Mouse (Mus musculus) ES-Bruce4 (cell line): ENCODE measurements around the gene Cobll1.

ENCODE experiments used
- CTCF ChIP-seq: IDR thresholded peaks from one replicate; pipeline ENCODE4 v1.8.1; 2011; ENCODE audit warnings: low read depth, low read length
- EP300 ChIP-seq: IDR thresholded peaks from 2 replicates; pipeline ENCODE4 v1.6.1; 2011; ENCODE audit warnings: low read depth, low read length; ENCODE audit not compliant: insufficient read depth
- POLR2A ChIP-seq: IDR thresholded peaks from one replicate; pipeline ENCODE4 v1.8.1; 2011; ENCODE audit warnings: low read length; ENCODE audit not compliant: insufficient read depth

GRCm38 (mm10) chr2:65093990-65094389 is 145.2 kb downstream of the Cobll1 start:
- no peak for TF ChIP-seq CTCF
- TF ChIP-seq POLR2A = no peak
- TF ChIP-seq EP300 = no peak
